Mouse (Mus musculus): ENCODE data around the gene Tmem131.

Gene Tmem131

DNA sequence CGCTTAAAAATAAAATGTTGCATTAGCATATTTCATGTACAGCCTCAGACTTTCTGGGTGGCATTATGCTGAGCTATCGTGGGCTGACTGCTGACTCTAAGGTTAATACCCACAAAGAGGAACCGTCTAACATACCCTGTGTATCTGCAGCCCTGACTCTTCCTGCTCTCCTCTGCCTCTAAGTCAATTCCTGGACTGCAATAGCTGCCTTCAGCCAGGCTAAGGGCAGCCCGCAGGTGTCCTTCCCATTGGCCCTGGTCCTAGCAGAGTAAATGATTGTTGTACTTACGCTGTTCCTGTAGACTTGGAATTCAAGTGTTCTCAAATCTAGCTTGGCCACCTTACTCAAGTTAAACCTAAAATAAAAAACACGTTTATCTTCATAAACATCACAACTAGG, 128.3 kb downstream of the Tmem131 start:
- Histone ChIP-seq H3K27me3 (ENCODE audit: insufficient read depth, low read length) (no peaks in the 10 kb centered on the region), H3K4me3 (replicated peaks; ENCODE audit: low read length) (no peak overlapping the region), H3K4me1 (replicated peaks; ENCODE audit: low read depth, low read length) (peaks cover 36% of the 10 kb centered on the region), H3K9me3 (ENCODE audit: low read length) (no peaks in the 10 kb centered on the region), H3K36me3 (ENCODE audit: insufficient read depth, low read length) (peaks cover 97% of the 10 kb centered on the region)
- TF ChIP-seq CTCF (conservative IDR thresholded peaks at IDR 0.05; ENCODE audit: low read length), result no peak
- no peak for TF ChIP-seq NANOG (IDR thresholded peaks at IDR 0.05; ENCODE audit: borderline replicate concordance, low read length)
- no peak for TF ChIP-seq POU5F1 (IDR thresholded peaks at IDR 0.05; ENCODE audit: borderline replicate concordance, low read length)

DNA sequence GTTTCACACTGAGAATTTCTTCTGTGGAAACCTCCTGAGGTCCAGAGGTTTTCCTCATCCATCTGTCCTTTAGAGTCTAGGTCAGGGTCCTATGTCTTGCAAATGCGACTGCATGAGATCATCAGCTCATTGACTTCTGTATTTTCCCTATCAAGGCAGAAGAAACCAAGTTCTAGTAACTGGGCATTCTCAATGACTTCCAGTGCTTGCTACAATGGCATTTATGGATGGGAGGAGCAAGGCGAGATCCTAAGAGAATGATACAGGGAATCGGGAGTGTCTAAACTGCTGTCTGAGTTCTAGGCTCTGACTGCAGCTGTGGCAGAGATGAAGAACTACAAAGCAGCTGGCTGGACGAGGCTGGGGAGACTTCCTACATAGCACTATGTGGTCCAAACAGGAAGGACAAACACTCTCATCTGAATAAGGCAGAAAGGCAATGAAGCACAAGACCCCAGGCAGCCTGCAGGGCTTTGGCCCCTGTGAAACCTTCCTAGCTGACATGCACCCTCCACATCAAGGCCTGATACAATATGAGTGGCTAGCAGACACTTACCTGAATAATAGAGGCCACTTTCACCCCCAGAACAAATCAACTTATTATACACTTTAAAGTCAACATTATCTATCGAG, 129.1 kb downstream of the Tmem131 start:
- H3K27me3 ChIP-seq (ENCODE audit: insufficient read depth, low read length), result no peaks in the 10 kb centered on the region
- TF ChIP-seq NANOG (IDR thresholded peaks at IDR 0.05; ENCODE audit: borderline replicate concordance, low read length), result no peak
- TF ChIP-seq CTCF (conservative IDR thresholded peaks at IDR 0.05; ENCODE audit: low read length), result no peak
- TF ChIP-seq POU5F1 (IDR thresholded peaks at IDR 0.05; ENCODE audit: borderline replicate concordance, low read length), result no peak

DNA sequence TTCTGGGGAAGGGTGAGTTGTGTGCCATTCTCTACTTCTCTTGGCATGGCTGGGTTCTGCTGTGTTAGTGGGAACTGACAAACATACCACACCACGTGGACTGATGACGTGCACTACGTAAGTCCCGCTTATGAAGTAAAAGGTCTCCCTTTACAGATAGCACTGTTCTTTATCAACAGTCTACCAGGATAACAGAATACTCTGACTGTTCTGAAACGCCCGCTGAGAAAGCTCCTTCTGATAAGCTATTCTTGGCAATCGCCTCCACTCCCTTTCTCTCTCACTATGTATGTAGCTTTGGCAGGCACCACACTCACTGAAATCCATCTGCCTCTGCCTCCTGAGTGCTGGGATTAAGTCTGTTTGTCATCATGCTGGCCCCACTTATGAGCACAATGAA, 130.1 kb downstream of the Tmem131 start:
- no peak overlapping the region for H3K4me3 ChIP-seq (replicated peaks; ENCODE audit: low read length)

More for the DNA sequence above, 129.1 kb downstream of the Tmem131 start:
- Histone ChIP-seq H3K36me3 (ENCODE audit: insufficient read depth, low read length) (peaks cover 98% of the 10 kb centered on the region), H3K9me3 (ENCODE audit: low read length) (no peaks in the 10 kb centered on the region), H3K4me3 (replicated peaks; ENCODE audit: low read length) (no peak overlapping the region), H3K4me1 (replicated peaks; ENCODE audit: low read depth, low read length) (peaks cover 36% of the 10 kb centered on the region)

DNA sequence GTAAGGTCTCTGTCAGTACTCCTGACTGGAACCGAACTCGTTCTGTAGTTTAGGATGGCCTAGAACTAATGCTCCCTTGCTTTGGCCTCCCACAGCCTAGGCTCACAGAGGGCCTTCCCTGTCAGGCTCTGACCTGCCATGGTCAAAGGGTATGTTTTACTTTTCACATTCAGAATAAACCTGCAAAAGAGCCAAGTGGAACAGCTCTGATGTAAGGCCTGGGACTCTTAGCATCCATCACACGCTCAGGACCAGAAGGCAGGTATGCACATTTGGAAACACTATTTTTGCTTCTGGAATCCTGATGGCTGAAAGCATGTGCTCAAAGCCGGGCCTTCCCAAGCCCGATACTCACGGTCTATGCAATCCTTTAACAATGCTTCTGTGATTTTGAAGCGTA, 131.7 kb downstream of the Tmem131 start:
- peaks cover 98% of the 10 kb centered on the region for H3K36me3 ChIP-seq (ENCODE audit: insufficient read depth, low read length)
- H3K27me3 ChIP-seq (ENCODE audit: insufficient read depth, low read length), result no peaks in the 10 kb centered on the region
- no peaks in the 10 kb centered on the region for H3K9me3 ChIP-seq (ENCODE audit: low read length)
- H3K4me3 ChIP-seq (replicated peaks; ENCODE audit: low read length), result no peak overlapping the region
- H3K4me1 ChIP-seq (replicated peaks; ENCODE audit: low read depth, low read length), result peaks cover 44% of the 10 kb centered on the region
- TF ChIP-seq NANOG (IDR thresholded peaks at IDR 0.05; ENCODE audit: borderline replicate concordance, low read length), result no peak
- no peak for TF ChIP-seq CTCF (conservative IDR thresholded peaks at IDR 0.05; ENCODE audit: low read length)
- TF ChIP-seq POU5F1 (IDR thresholded peaks at IDR 0.05; ENCODE audit: borderline replicate concordance, low read length), result no peak

More for the DNA sequence above, 130.1 kb downstream of the Tmem131 start:
- H3K27me3 ChIP-seq (ENCODE audit: insufficient read depth, low read length), result no peaks in the 10 kb centered on the region
- peaks cover 98% of the 10 kb centered on the region for H3K36me3 ChIP-seq (ENCODE audit: insufficient read depth, low read length)
- TF ChIP-seq CTCF (conservative IDR thresholded peaks at IDR 0.05; ENCODE audit: low read length), result no peak
- TF ChIP-seq POU5F1 (IDR thresholded peaks at IDR 0.05; ENCODE audit: borderline replicate concordance, low read length), result no peak
- no peak for TF ChIP-seq NANOG (IDR thresholded peaks at IDR 0.05; ENCODE audit: borderline replicate concordance, low read length)
- no peaks in the 10 kb centered on the region for H3K9me3 ChIP-seq (ENCODE audit: low read length)
- peaks cover 36% of the 10 kb centered on the region for H3K4me1 ChIP-seq (replicated peaks; ENCODE audit: low read depth, low read length)

DNA sequence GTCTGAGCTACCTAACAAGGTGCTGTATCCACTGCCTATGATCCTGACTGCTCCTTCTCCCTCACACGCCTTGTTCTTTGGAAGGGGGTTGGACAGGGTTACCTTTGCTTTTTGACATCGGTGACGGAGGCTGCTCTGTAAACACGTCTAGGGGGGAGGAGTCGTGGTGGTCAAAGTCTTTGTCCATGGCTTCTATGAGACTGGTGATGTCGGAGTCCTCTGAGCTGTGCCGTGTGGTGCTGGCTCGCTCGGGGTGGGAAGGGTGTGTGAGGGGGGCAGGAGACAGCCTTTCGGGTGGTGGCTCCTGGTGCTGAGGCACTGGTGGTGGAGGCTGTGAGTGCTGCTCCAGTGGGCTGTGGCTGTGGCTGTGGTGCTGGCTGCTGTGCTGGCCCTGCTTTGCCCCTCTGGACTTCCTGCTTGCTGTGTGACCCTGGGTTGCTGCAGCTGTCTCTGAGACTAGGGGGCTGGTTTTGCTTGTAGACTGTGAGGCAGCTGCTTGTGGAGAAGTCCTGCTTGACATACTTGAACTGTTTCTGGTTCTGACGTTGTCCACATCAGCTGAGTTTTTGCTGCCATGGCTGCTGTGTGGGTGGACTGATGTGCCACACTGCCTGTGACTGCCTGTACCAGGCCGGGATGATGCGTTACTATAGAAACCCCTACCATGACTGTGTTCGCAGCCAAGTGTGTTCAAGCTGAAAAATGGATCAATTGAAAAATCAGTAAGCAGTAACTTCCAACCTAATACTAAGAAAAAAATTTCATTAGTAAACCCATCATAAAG, 135.5 kb downstream of the Tmem131 start:
- TF ChIP-seq POU5F1 (IDR thresholded peaks at IDR 0.05; ENCODE audit: borderline replicate concordance, low read length) (no peak), CTCF (conservative IDR thresholded peaks at IDR 0.05; ENCODE audit: low read length) (no peak), NANOG (IDR thresholded peaks at IDR 0.05; ENCODE audit: borderline replicate concordance, low read length) (no peak)
- no peaks in the 10 kb centered on the region for H3K27me3 ChIP-seq (ENCODE audit: insufficient read depth, low read length)
- peaks cover 97% of the 10 kb centered on the region for H3K36me3 ChIP-seq (ENCODE audit: insufficient read depth, low read length)
- H3K4me3 ChIP-seq (replicated peaks; ENCODE audit: low read length), result no peak overlapping the region
- no peaks in the 10 kb centered on the region for H3K9me3 ChIP-seq (ENCODE audit: low read length)
- peaks cover 48% of the 10 kb centered on the region for H3K4me1 ChIP-seq (replicated peaks; ENCODE audit: low read depth, low read length)

DNA sequence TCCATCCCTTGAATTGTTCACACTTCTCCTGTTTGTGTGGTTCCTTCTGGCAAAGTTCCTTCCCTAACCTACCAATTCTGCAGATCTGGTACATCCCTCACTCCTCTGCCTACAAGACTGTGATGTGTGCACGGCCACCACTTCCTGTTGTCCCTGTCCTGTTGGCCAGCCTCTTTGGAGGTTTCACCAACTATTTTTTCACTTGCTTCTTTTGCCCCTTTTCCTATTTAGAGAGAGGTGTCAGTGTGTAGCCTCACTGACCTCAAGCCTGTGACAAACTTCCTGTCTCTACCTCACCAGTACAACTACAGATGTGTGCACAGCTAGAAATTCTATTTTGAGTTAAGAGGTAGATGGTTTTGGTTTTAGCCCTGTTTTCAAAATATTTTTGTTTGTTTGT, 136.4 kb downstream of the Tmem131 start:
- Histone ChIP-seq H3K4me1 (replicated peaks; ENCODE audit: low read depth, low read length) (peaks cover 49% of the 10 kb centered on the region), H3K36me3 (ENCODE audit: insufficient read depth, low read length) (peaks cover 95% of the 10 kb centered on the region), H3K9me3 (ENCODE audit: low read length) (no peaks in the 10 kb centered on the region), H3K4me3 (replicated peaks; ENCODE audit: low read length) (no peak overlapping the region), H3K27me3 (ENCODE audit: insufficient read depth, low read length) (no peaks in the 10 kb centered on the region)
- TF ChIP-seq NANOG (IDR thresholded peaks at IDR 0.05; ENCODE audit: borderline replicate concordance, low read length) (no peak), CTCF (conservative IDR thresholded peaks at IDR 0.05; ENCODE audit: low read length) (no peak), POU5F1 (IDR thresholded peaks at IDR 0.05; ENCODE audit: borderline replicate concordance, low read length) (no peak)

DNA sequence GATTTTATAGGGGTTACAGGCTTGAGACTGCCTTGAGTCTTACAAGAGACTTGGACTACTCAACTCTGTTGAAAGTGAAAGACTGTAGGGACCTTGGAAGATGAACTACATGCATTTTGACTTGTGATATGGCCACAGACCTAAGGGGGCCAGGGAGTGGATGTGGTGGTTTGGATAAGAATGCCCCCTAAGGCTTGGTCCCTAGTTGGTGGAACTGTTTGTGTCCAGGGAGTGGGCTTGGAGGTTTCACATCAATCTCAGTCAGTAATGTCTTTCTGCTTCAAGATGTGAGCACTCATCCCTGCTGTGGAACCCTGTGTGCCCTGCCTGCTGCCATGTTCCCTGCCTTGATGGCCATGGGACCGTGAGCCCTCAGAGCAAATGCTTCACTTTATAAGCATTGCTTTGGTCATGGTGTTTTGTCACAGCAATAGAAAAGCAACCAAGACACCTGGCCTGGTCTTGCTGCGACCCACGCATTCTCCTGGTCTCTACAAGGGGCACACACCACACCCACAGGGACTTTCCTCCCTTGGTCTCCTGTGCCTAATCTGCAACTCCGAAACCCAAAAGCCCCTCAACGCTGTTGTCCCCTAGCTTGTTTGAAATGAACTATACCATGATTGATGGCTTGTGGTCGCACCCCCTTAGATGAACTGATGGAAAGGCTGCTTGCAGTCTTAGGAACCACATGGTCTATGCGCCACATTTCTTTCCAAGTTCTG, 137.1 kb downstream of the Tmem131 start:
- peaks cover 49% of the 10 kb centered on the region for H3K4me1 ChIP-seq (replicated peaks; ENCODE audit: low read depth, low read length)
- no peak for TF ChIP-seq NANOG (IDR thresholded peaks at IDR 0.05; ENCODE audit: borderline replicate concordance, low read length)
- TF ChIP-seq CTCF (conservative IDR thresholded peaks at IDR 0.05; ENCODE audit: low read length), result no peak
- no peak for TF ChIP-seq POU5F1 (IDR thresholded peaks at IDR 0.05; ENCODE audit: borderline replicate concordance, low read length)
- peaks cover 95% of the 10 kb centered on the region for H3K36me3 ChIP-seq (ENCODE audit: insufficient read depth, low read length)
- no peaks in the 10 kb centered on the region for H3K27me3 ChIP-seq (ENCODE audit: insufficient read depth, low read length)
- no peaks in the 10 kb centered on the region for H3K9me3 ChIP-seq (ENCODE audit: low read length)
- H3K4me3 ChIP-seq (replicated peaks; ENCODE audit: low read length), result no peak overlapping the region

DNA sequence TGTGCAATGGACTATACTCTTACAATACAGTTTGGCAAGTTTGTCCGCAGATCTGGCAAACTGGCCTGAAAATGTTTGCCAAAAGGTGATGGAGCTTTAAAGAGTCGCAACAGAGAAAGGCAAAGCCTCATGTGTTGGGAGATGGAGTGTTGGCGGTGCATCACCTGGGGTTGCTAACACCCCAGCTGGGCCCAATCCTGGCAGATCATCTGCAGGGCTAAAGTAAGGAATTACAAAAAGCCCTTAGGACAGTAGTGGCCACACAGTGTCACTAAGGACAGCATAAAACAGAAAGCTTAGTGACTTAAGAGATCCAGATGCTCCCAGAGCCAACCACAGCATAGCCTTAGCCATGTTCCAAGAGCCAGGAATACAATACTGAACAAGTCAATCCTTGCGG, 138.6 kb downstream of the Tmem131 start:
- Histone ChIP-seq H3K4me1 (replicated peaks; ENCODE audit: low read depth, low read length) (peaks cover 49% of the 10 kb centered on the region), H3K27me3 (ENCODE audit: insufficient read depth, low read length) (no peaks in the 10 kb centered on the region), H3K4me3 (replicated peaks; ENCODE audit: low read length) (peak overlapping the region; percentile 24), H3K9me3 (ENCODE audit: low read length) (no peaks in the 10 kb centered on the region), H3K36me3 (ENCODE audit: insufficient read depth, low read length) (peaks cover 95% of the 10 kb centered on the region)
- TF ChIP-seq CTCF (conservative IDR thresholded peaks at IDR 0.05; ENCODE audit: low read length), result no peak

All from E14TG2a.4 (cell line).